Mouse (Mus musculus) embryo, embryonic 9.5 days (tissue): ENCODE measurements around the gene Atad1.
"Not testable (repeated sequence)": the region's sequence is repeated elsewhere in the genome, so short reads cannot be mapped to it uniquely, and the experiment has no call there.

Source experiments
- DNase-seq: peaks from one replicate; pipeline ENCODE4 v3.0.0-alpha.2; 2017; ENCODE audit errors: extremely low spot score

The Atad1 gene

DNA sequence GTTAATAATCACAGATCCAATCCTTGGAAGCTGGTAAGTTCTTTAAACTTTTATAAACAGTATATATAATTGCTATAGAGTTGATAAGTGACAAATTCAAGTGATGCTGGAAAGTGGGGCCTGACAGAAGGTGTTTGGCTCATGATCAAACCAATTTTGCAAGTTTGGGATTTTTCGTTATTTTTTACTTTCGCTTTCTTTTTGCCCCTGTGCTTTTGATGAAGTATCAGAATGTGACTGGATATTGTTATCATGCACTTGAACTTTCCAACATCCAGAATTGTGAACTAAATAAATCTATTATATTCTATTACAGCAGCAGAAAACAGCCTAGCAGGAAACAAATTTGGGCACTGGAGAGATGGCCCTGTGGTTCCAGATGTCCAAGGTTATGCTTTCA lies 58.7 kb downstream of the Atad1 start:
- no peak for DNase-seq

DNA sequence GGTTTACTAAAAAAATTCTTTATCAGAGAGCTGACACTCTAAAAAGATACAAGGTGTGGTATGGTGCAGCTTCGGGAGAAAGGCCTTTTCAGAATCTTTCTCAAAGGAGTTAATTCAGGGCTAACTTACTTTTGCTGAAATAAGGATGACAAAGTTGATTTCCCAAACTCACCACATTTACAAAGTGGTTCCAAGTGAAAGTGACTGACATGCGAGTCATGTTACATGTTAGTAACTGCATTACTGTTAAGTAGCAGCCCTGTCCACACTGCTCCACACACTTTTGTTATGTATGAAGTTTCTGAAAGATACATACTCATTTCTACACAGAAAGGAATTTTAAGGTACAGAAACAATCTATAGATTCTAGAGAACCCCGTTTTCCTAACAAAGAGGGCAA lies 63.8 kb downstream of the Atad1 start:
- DNase-seq: no peak

DNA sequence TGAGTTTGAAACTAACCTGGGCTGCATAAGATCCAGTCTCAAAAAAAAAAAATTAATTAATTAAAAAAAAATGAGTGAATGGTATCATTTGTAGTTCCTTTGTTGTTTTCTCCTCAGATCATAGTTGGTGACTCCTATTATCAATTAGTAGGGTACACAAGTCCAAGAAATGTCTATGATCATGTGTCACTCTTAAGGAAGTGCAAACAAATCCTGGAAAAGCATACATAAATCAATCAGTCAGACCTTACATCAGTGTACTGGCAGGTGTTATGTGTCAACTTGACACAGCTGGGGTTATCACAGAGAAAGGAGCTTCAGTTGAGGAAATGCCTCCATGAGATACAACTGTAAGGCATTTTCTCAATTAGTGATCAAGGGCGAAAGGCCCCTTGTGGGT lies 71.8 kb downstream of the Atad1 start:
- DNase-seq: not testable (repeated sequence)

DNA sequence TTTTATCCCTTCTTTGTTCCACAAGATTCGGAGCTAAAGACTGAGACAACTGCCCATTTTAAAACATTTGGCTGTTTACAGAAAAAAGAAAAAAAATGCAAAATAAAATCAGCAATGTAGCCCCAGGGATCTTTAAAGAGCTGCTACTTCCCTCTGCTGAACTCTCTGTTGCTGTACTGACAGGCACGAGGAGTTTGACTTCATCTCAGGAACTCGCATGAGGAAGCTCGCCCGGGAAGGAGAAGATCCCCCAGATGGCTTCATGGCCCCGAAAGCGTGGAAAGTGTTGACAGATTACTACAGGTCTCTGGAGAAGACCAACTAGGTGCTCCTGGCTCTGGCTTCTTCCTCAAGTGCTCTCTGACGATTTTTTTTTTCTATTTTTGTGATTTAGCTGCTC lies 74.3 kb downstream of the Atad1 start:
- no peak for DNase-seq

DNA sequence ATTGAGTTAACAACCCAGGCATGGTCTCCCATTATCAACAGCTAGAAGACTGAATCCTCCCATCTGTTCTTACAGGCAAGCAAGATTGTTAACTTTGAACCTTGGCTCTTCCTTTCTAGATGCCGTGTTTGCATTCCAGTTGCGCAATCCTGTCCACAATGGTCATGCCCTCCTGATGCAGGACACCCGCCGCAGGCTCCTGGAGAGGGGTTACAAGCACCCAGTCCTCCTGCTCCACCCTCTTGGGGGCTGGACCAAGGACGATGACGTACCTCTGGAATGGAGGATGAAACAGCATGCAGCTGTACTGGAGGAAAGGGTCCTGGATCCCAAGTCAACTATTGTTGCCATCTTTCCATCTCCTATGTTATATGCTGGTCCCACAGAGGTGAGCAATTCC lies 76.7 kb downstream of the Atad1 start:
- no peak for DNase-seq

DNA sequence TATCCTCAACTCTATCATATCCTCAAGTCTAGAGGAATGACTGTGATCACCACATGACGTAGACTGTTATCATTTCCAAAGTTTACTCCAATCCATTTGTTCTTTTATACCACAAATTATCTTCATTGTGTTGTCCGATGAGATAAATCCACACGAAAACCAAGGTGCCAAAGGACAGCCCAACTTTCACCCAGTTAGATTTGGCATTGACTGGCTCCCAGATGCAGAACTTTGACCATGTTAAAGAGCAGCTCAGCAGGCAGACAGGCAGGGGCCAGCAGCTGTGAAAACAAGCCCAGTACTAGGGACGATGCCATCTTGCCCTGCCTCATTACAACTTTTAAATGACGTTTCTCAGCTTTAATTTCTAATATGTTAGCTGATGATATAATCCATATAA lies 80.2 kb downstream of the Atad1 start:
- no peak for DNase-seq

DNA sequence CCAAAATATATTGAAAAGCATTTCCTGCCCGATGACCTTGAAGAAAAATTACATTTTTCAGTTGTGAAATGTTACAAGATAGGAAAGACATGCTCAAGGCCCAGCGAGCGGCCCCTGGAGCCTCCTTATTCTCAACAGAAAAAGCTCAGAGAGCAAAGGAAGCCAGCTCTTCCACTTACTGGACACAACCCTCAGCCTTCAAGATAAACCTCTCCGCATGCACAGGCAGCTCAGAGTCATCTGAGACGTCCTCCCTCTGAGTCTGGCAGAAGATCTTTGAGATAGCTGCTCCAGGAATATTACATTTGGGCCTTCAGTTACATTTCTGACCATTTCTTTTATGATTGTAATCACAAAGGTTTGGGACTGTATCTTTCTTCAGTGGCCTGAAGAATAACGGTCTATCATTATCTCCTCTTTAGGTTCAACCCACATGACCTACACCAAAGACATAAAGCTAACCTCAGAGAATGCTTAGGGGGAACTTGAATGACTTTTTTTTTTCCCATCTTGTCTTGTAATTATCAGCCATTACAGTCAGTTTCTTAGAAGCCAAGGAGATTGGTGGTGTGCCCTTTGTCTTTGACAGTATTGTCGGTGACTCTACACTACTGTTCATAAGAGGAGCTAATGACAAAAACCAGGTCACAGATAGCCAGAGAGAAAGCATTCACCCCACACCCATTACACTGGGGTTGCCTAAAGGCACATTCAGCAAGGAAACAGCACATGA lies 85.8 kb downstream of the Atad1 start:
- DNase-seq: no peak

DNA sequence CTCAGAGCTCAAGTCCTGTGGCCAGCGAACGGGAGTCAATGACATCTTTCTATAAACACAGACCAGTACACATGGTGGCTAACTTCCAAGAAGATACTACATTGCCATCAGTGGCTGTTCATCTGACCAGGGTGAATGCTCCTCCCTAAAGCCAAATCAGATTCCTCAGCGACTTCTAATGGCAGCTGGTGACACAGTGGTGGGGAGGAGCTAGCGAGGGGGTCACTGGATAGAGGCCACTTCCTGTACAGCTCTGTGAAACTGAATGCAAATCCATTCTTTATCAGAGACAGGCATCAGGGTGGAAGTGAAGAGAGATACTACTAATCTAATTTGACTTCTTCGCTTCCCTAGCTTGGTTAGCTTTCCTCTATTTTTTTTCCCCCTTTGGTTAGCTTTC lies 86.5 kb downstream of the Atad1 start:
- DNase-seq: no peak

DNA sequence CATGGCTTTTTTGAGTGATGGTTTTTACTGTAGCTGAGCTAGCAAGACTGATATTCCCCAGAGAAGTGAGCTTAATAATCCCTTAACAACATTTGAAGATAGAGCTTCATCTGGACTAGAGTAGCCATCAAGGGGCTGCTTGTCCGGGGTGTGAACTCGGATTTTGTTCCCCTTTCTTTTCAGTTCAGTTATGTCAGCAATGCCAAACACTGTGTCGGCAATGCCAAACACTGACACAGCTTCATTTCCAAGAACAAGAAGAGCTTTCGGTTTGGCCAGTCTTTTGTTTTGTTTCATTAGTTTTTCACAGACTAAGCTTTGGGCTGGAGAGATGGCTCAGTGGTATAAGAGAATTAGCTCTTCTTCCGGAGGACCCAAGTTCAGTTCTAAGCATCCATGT lies 88.5 kb downstream of the Atad1 start:
- DNase-seq: no peak

DNA sequence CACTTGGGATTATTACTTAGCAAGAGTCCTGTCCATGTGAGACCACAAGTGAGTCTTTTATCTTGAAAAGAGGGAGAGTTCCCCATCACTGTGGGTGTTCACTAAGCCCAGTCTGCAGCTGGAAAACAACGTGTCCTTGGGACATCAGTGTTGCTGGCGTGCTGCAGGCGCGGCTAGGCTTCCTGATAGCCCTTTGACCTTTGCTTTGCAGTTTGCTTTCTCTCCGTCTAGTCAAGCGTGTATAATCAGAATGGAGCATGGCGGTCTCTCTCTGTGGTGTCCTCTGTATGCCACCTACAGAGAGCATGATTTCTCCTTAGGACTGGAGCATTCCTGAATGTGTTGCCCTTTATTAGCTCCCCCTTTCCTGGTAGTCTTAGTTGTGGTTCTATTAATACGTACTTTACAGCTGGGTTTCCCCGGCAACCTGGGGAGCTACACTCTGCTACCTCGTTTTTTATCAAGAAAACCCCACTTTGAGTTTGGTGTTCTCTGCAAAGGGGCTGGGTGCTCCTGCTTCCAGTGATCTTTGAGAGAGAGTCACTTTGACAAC lies 91.5 kb downstream of the Atad1 start:
- DNase-seq: peak; percentile 56

DNA sequence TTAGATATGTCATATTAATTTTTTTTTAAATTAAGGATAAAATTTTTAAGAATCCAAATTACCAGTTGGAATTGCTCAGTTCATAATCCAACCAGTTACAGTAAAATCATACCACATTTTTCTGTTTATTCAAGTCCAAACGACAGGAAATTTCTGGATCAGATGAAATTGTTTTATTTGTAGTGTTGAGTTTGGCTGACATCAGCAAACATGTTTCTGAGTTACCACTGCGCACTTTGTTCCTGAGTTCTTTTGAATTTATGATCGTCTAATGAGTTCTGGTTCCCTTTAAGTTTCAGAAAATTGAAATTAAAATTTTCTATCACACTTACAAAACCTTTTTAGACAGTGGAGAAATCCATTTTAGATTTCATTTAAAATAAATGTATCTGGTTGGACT lies 93.2 kb downstream of the Atad1 start:
- no peak for DNase-seq

DNA sequence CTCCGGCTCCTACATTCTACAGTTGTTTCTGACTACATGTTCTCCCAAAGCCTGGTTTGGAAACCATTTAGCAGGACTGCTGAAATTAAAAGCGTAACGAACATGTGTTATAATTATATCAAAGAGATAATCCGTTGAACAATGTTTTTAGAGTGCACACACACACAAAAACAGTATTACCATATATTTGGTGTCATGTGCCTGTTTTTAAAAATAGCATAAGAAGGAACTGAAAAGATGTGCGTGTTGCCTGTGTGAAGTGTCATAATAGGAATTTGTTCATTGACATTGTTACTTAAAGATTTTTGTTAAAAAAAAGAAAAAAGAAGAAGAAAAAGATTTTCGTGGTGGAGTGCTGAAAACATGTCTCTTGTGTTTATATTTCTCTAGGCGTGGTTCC lies 93.6 kb downstream of the Atad1 start:
- no peak for DNase-seq

DNA sequence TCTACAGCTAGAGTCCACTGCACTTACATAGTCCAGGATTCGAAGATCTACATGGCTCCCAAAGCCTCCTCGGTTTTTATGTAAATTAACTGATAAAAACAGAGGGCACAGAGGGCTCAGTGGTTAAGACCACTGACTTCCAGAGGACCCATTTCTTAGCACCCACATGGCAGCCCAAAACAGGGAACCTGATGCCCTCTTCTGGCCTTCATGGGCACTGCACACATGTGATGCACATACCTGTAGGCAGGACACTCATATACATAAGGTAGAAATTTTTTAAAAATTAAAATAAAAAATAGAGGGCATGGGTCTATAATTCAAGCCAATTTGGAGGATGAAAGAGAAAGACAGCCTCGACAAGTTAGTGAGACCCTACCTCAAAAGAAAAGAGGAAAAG lies 95.9 kb downstream of the Atad1 start:
- DNase-seq: no peak

DNA sequence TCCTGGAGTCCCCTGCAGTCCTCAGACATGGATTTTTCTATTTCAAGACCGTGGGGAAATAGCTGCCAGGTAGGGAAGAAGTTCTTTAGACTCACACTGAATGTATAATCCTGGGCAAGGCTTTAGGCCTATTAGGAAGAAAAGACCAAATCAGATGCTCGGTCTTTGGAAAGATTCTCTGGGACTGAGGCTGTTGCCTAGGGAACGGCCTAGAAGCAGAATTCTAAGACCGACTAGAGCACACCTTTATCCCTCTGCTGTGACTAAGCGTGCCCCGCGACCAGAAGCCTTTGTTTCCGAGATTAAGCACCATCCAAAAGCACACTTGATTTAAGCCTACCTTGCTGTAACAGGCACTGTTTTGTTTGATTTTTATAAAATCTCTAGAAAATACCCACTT lies 97.6 kb downstream of the Atad1 start:
- no peak for DNase-seq

DNA sequence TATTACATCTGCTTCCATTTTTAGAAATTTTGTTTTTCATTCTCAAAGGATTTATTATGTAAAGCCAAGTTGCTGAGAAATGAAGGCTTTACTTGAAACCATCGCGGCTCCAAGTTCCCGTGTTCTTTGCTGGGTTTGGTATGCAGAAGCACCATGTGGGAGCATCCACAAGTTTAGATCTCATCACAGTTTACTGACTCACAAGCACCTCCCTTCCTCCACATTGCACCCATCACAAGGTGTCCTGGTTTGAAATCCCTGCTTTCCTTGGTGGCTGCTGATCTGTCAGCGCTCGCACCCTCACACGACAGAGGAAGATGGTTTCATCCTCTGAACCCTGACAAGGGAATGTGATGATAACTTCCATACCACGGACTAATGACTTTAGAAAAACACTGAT lies 98.1 kb downstream of the Atad1 start:
- no peak for DNase-seq

DNA sequence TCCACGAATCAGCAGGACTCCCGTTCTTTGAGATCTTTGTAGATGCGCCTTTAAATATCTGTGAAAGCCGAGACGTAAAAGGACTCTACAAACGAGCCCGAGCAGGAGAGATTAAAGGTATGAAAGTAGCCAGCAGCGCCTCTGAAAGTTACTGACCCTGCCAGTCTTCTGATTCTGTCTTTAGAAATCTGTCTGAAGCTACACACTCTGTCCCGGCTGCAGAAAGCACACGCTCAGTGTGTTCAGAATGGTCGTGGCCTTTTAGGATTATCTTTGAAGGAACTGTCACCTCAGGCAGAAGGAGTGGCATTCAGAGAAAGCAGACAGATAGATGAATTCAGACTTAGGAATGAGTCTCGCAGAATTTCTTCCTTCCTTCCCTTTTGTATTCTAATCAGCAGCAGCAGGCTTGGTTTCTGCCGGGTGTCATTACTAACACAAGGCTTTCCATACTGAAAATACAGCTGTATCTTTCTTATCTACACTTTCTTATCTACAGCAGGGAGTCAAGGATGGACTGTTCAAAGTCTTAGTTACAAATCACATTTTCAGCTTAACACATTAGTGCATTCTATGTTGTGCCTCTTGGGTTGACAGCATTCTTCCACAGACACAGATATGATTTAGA lies 101.2 kb downstream of the Atad1 start:
- DNase-seq: no peak

DNA sequence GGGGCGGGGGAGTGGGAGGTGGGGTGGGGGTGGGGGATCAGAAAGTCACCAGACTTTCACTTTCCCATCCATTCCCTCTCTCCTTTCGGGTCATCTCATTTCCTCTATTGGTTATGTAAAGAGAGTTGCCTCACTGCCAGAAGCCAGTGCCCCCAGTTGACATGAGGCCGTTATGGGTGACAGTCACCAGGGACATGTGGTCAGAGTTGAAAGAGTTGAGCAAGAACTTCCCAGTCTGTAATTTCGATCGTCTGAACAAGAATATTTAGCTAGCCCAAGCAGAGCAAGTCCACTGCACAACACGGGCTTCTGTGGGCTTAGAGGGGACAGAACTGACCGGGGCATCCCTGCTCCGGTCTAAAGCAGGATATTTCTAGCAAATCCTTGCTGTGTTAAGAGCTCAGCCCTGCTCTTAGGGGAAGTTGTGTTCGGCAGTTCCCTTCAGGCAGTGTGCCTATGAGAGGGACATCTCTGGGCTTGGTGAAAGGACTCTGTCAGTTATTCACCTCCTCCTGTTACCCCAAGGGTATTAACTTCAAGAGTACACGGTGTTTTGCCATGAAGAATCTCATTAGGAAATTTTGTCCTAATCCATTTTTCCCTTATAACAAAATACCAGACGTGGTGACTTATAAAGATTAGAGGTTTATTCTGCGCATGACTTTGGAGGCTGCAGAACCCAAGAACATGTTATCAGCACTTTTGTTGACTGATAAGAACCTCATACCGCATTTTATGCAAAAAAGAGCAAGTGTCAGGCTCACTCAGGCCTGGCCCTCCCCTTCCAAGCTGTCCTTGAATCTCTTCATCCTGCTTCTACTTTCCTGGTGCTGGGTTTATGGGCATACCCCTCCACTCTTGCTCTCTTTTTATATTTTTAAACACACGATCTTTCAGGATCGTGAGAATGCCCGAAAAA lies 102.0 kb downstream of the Atad1 start:
- no peak for DNase-seq

DNA sequence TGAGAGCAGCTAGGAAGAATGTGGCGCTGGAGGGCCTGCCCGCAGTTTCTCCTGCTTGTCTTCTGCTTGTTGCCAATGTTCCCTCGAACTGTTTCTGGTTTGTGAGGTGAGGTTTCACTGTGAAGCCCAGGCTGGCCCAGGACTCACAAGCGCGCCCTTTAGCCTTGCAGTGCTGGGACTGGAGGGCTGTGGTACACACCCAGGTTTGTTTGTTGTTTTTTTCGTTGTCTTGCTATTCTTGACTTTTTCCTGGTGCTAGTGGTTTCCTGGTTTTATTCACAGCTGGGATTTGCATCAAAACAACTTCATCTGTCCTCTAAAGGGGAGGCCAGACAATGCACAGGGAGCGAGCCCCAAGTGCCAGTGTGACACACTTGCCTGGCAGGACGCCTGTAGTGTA lies 104.7 kb downstream of the Atad1 start:
- no peak for DNase-seq

DNA sequence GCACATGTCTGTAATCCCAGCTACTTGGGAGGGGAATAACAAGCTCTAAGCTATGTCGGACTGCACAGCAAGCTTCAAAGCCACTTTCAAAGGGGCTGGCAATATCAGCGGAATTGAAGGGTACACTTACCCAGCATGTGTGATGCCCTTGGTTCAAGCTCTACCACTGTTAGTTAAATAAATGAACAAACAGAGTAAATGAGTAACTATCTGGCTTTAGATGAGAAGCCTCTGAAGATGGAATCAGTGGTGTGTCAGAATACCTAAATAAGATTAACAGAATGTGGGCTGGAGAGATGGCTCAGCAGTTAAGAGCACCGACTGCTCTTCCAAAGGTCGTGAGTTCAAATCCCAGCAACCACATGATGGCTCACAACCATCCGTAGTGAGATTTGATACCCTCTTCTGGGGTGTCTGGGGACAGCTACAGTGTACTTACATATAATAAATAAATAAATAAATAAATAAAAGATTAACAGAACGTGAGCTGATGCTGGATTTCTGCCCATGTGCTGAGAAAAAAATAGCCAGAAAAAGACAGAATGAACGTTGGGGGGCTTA lies 110.9 kb downstream of the Atad1 start:
- DNase-seq: no peak

DNA sequence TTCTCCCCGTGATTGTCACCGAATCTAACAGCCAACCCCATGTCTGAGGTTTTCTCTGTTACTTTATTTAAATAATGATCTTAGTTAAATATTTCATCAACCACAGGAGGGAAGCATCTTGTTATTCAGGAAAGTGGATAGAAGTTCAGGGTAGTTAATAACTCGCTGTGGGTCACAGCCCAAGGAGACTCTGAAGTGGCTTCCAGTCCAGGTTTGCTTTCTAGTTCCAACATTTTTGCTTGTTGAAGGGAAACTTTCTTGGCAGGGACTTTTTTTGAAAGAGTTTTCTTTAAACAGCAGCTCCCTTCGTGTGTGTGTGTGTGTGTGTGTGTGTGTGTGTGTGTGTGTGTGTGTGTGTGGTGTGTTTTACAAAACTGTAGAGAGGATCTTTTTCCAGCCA lies 112.0 kb downstream of the Atad1 start:
- no peak for DNase-seq

DNA sequence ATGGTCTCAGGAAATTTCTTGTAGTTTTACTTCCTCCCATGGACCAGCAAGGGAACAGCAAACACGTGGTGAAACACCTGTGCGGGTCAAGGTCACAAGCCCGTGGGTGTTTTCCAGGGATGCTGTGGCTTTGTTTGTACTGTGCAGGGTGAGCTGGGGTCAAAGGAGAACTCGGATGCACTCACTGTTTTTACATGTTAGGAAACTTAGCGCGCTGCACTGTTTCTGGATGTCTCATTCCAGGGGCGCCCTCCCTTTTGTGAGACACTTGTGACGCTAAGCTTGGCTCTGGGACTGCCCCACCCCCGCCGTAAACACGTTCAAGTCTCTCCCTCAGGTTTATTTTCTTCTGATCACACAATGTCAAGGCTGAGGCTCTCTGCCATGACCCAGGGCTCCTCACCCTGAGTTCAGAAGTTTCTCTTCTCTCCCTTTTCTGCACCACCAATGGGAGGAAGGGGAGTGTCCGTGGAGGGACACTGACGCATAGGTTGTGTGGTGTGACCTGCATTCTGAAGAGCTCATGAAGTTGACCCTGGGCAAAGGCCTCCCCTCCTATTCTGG lies 112.7 kb downstream of the Atad1 start:
- no peak for DNase-seq

DNA sequence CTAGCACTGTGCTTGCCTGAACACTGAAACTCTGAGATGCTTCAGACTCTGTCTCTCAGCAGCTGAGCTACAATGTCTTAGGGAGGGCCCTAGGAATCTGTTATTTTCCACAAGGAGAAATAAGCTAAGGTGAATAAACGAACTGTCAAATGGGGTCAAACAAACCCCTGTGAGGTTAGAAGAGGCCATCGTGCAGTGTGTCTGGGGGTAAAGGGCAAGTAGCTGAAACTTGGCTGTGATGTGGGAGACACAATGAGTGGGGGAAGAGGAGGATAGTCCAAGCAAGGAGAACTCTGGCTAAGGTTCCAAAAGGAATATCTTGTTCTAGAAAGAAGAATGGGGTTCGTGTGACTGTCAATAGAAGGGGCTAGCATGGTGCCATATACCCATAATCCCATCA lies 117.4 kb downstream of the Atad1 start:
- no peak for DNase-seq
